Mouse (Mus musculus): Measurements from ENCODE around the gene Mad1l1.

DNA sequence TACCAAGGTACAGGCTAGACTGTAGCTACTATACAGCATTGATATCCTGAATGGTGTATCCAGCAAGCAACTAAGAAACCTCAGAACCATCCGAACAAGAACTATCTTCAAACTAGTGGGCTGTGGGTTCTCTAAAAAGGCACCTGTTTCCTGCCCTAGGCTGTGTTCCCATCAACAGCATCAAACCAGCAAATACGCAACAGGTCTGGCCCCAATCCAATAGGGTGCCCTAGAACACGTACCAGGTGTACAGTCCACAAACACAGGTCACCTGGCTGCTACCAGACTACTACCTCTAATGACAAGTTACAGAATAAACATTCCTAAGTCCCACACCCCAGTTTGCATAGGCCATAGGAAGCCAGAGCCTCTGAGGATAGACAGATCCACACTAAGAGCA lies 38.5 kb downstream of the Mad1l1 start:
- TF ChIP-seq POLR2A (IDR thresholded peaks at IDR 0.05; ENCODE audit: insufficient read depth, low read depth, low read length) (no peak), CTCF (IDR thresholded peaks at IDR 0.05; ENCODE audit: insufficient read depth, low read depth, low read length) (no peak)
